Mouse (Mus musculus): ENCODE results near the gene Vmn1r158. TPM values are rescaled to one million over a fixed set of nuclear protein-coding genes. Genes with fewer than 3 reads are reported as not detected.
"Not testable (repeated sequence)": the region's sequence is repeated elsewhere in the genome, so short reads cannot be mapped to it uniquely, and the experiment has no call there.

Vmn1r158 gene
- polyA plus RNA-seq (2014; fragmentation: Nextera tagmentation; extraction: Ambion mirVana), result not detected in 2 replicates

GRCm38 (mm10) chr7:22790682-22791081, at the start of gene Vmn1r158:
Gene Vmn1r158 (minus strand): TSS chr7:22790782.
- not testable (repeated sequence) for H3K4me1 ChIP-seq (ENCODE audit: control insufficient read depth, insufficient read depth, low read length); H3K9ac ChIP-seq (replicated peaks; ENCODE audit: low read depth, low read length); H3K27me3 ChIP-seq (ENCODE audit: control insufficient read depth, insufficient read depth, low read length); H3K36me3 ChIP-seq (ENCODE audit: control insufficient read depth, insufficient read depth, low read length); H3K9me3 ChIP-seq (ENCODE audit: control insufficient read depth, low read length); H3K4me3 ChIP-seq (ENCODE audit: low read depth, low read length); H3K4me2 ChIP-seq (ENCODE audit: low read depth, low read length); H3K27ac ChIP-seq (ENCODE audit: low read depth, low read length); ATAC-seq (ENCODE audit: low read depth)
- 61% methylated on average over 2 of the region's 2 CpGs for WGBS

- WGBS, result 100% methylated on average over 2 of the region's 11 CpGs
- not testable (repeated sequence) for H3K9me3 ChIP-seq (ENCODE audit: control insufficient read depth, low read length); ATAC-seq (ENCODE audit: low read depth); H3K4me3 ChIP-seq (ENCODE audit: low read depth, low read length); H3K4me1 ChIP-seq (ENCODE audit: control insufficient read depth, insufficient read depth, low read length); H3K4me2 ChIP-seq (ENCODE audit: low read depth, low read length); H3K9ac ChIP-seq (replicated peaks; ENCODE audit: low read depth, low read length); H3K27me3 ChIP-seq (ENCODE audit: control insufficient read depth, insufficient read depth, low read length); H3K27ac ChIP-seq (ENCODE audit: low read depth, low read length); H3K36me3 ChIP-seq (ENCODE audit: control insufficient read depth, insufficient read depth, low read length)
These were observed 14.6 kb downstream of the Vmn1r158 start for GRCm38 (mm10) chr7:22775981-22776380.

GRCm38 (mm10) chr7:22761397-22761796, 29.2 kb downstream of the Vmn1r158 start, which contains the start of gene Vmn1r157:
Gene Vmn1r157 (plus strand): TSS chr7:22761697.
- not testable (repeated sequence) for H3K9ac ChIP-seq (replicated peaks; ENCODE audit: low read depth, low read length); H3K27ac ChIP-seq (ENCODE audit: low read depth, low read length); H3K4me3 ChIP-seq (ENCODE audit: low read depth, low read length); H3K4me1 ChIP-seq (ENCODE audit: control insufficient read depth, insufficient read depth, low read length); H3K36me3 ChIP-seq (ENCODE audit: control insufficient read depth, insufficient read depth, low read length); H3K27me3 ChIP-seq (ENCODE audit: control insufficient read depth, insufficient read depth, low read length); ATAC-seq (ENCODE audit: low read depth); H3K4me2 ChIP-seq (ENCODE audit: low read depth, low read length); H3K9me3 ChIP-seq (ENCODE audit: control insufficient read depth, low read length)
- 27% methylated on average over 2 of the region's 3 CpGs for WGBS

Other genes starting within 250 kb of the Vmn1r158 start
- not detected in 2 replicates for gene Gm4201, start 225.4 kb downstream of the Vmn1r158 start, polyA plus RNA-seq (2014; fragmentation: Nextera tagmentation; extraction: Ambion mirVana)
- gene Gm4565, start 202.7 kb downstream of the Vmn1r158 start, polyA plus RNA-seq (2014; fragmentation: Nextera tagmentation; extraction: Ambion mirVana), result not detected in 2 replicates
- gene Vmn1r155, start 132.8 kb downstream of the Vmn1r158 start, polyA plus RNA-seq (2014; fragmentation: Nextera tagmentation; extraction: Ambion mirVana), result not detected in 2 replicates
- not detected in 2 replicates for gene Gm8693, start 98.5 kb downstream of the Vmn1r158 start, polyA plus RNA-seq (2014; fragmentation: Nextera tagmentation; extraction: Ambion mirVana)
- not detected in 2 replicates for gene Gm4567, start 71.1 kb downstream of the Vmn1r158 start, polyA plus RNA-seq (2014; fragmentation: Nextera tagmentation; extraction: Ambion mirVana)
- gene Vmn1r157, start 29.1 kb downstream of the Vmn1r158 start, polyA plus RNA-seq (2014; fragmentation: Nextera tagmentation; extraction: Ambion mirVana), result not detected in 2 replicates
- gene Vmn1r159, start 52.8 kb upstream of the Vmn1r158 start, polyA plus RNA-seq (2014; fragmentation: Nextera tagmentation; extraction: Ambion mirVana), result not detected in 2 replicates
- not detected in 2 replicates for gene Vmn1r160, start 80.4 kb upstream of the Vmn1r158 start, polyA plus RNA-seq (2014; fragmentation: Nextera tagmentation; extraction: Ambion mirVana)
- not detected in 2 replicates for gene Gm4214, start 193.9 kb upstream of the Vmn1r158 start, polyA plus RNA-seq (2014; fragmentation: Nextera tagmentation; extraction: Ambion mirVana)
- gene Gm4216, start 229.1 kb upstream of the Vmn1r158 start, polyA plus RNA-seq (2014; fragmentation: Nextera tagmentation; extraction: Ambion mirVana), result not detected in 2 replicates